Mouse (Mus musculus) heart, postnatal 10 days (tissue): Measurements from ENCODE around the gene Nudt3. TPM values are rescaled to one million over a fixed set of nuclear protein-coding genes. Genes with fewer than 3 reads are reported as not detected.
"Not testable (repeated sequence)": the region's sequence is repeated elsewhere in the genome, so short reads cannot be mapped to it uniquely, and the experiment has no call there.

Experiments
- DNase-seq, 2 experiments: peaks; one replicate each; pipeline ENCODE4 v3.0.0; 2021
- intact Hi-C: fragments of 180-260 bp; cut with DNase I; formaldehyde crosslinking; loops from one replicate; pipeline ENCODE4 v1.15.1; 2025
- total RNA-seq, 2 experiments: library from RNA; stranded (reverse); gene quantifications; 2 replicates each; pipeline ENCODE4 v1.2.3; 2021

Nudt3 gene
- total RNA-seq = 100 to 1,000 TPM; 380 to 410 TPM

- DNase-seq = peak; percentile 93 to 94
- intact Hi-C loops = loop anchor here (5.0 kb wide), 1 partner anchor 36 kb away; no protein-coding TSS in a partner anchor
These were observed at the start of gene Nudt3 for GRCm38 (mm10) chr17:27623360-27624326. Gene Nudt3, minus strand, starts transcription at chr17:27623495.

- no peak for DNase-seq
- intact Hi-C loops = no loop called here
These were observed 48.4 kb upstream of the Nudt3 start for GRCm38 (mm10) chr17:27671720-27672119.

GRCm38 (mm10) chr17:27658767-27659166 lies 35.5 kb upstream of the Nudt3 start:
- no peak for DNase-seq
- intact Hi-C loops = no loop called here

GRCm38 (mm10) chr17:27657123-27657522 lies 33.8 kb upstream of the Nudt3 start:
- intact Hi-C loops = no loop called here
- DNase-seq = no peak

DNA sequence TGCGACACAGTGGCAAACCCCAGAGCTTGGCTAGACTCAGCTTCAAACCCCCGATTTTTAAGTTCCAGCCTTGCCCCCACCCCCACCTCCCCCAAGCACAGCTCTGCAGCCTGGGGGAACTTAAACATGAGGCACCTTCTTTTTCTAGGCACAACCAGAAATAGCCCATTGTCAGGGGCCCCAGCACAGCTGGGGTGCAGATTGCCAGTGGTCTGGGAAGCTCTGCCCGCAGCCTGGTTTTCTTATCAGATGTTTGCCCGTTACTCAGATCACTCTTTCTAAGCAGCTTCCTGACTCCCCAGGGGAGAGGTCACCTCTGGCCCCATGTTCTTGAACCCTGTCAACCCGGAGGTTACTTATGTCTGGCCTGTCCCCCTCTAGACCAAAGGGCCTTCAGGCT lies 33.1 kb upstream of the Nudt3 start:
- intact Hi-C loops = no loop called here

GRCm38 (mm10) chr17:27656011-27656399 lies 32.7 kb upstream of the Nudt3 start:
- DNase-seq = no peak
- intact Hi-C loops = no loop called here

More for the DNA sequence above, 33.1 kb upstream of the Nudt3 start:
- no peak for DNase-seq

DNA sequence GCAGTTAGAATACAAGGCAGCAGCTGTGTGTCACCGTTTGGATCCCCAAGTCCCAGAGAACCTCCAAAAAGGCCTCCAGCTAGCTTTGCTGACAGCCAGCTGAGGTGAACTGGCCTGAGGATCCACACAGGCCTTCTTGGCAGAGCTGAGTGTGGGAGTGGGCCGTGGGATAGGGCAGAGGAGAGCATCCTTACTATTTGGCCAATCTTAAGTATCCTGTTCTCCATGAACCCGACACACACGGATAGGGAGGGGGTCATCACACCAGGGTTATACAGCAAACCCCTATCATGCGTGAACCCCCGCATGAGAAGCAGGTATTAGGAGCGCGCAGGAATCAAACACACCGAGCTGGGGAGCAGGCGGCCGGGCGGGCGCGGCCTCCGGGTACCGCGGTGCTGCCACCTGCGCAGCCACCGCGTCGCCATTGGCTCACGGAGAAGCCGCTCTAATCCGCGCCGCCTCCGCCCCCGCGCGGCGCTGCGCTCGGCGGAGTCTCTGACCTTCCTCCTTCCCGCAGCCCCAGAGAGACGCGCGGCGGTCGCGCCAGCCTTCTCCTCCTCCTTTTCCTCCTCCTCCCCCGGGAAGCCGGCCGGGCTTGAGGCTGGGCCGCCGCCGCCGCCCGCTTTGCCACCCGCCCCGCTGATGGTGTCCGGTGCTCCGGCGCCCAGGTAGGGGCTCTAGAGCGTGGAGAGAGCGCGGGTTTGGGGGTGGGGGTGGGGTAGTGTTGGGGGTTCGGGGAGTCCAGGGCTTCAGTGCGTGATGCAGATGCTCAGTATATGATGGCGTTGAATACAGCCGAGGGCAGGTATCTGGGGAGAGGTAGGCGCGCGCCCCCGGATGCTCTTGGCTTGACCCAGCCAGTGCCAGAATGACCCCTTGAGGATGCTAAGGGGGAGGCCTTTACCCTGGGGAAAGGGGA lies 32.1 kb upstream of the Nudt3 start, which contains the start of gene Pacsin1:
Gene Pacsin1, plus strand, starts transcription at position 421 of the 922 bp plus-strand sequence.
- intact Hi-C loops = no loop called here
- peak in 1 of 2 experiments; percentile 32 for DNase-seq

DNA sequence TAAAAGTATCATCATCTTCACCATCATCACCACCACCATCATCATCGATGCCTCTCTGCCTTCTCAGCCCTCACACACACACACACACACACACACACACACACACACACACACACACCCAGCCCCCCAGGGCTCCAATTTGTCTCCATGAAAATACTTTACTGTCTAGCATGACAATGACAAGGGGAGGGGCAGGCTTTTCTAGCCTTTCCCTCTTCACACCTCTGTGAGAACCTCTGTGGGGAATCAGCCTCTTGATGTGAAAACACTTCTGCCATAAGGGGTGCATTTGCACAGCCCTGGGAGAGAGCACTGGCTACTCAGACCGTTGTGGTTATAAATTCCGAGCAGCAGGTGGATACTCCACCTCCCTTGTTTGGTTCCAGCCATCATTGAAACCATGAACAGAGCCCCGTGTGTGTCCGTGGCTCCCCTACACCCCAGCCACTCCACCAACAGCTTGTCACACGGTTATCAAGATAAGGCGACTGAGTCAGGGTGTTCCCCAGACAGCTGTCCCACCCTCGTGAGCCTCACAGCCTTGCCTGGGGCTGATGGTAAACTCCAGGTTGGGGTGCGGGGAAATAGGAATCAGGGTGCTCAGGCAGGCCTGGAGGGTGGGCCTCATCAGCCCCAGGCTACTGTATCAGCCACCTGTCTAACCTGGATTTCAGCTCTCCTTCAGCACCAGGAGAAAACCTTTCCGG lies 30.1 kb upstream of the Nudt3 start:
- no peak for DNase-seq
- intact Hi-C loops = no loop called here

GRCm38 (mm10) chr17:27652046-27652790 lies 28.9 kb upstream of the Nudt3 start:
- no peak for DNase-seq
- intact Hi-C loops = no loop called here

- DNase-seq = no peak
- intact Hi-C loops = loop anchor here (2.0 kb wide), 1 partner anchor 110 kb away; no protein-coding TSS in a partner anchor
These were observed 27.3 kb upstream of the Nudt3 start for GRCm38 (mm10) chr17:27650586-27650985.

- intact Hi-C loops = loop anchor here (2.0 kb wide), 1 partner anchor 111 kb away; no protein-coding TSS in a partner anchor
- DNase-seq = peak; percentile 41 to 60
These were observed 26.9 kb upstream of the Nudt3 start for GRCm38 (mm10) chr17:27650160-27650559.

DNA sequence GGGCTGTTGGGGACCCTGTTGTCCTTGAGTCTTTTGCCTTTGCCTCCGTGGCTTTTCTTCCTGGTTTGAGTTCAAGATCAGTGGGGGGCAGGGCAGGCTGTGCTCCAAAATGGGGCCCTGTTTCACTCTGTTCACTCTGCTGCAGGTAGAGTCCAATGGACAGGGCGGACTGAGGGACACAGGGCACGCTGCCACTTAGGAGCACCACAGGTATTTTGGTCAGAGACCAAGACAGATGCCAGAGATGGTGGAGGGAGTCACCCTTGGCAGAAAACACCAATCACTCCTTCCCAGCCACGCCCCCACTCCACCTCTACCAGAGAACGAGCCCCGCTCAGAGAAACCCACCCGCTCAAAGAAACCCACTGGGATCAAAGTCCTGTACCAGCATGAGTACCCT lies 22.5 kb upstream of the Nudt3 start:
- intact Hi-C loops = no loop called here
- DNase-seq = no peak

DNA sequence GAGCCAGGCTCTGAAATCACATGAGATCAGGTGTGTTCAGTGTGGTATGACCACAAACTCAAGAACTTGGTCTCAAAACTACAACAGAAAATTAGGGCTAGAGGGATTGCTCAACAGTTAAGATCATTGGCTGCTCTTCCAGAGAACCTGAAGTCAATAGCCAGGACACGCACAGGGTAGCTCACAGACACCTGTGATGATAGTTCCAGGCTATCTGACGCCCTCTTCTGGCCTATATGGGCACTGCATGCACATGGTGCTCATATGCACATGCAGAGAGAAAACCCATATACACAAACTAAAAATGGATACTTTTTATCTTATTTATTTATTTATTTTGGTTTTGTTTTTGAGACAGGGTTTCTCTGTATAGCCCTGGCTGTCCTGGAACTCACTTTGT lies 21.3 kb upstream of the Nudt3 start:
- intact Hi-C loops = no loop called here
- no peak for DNase-seq

GRCm38 (mm10) chr17:27643756-27644155 lies 20.5 kb upstream of the Nudt3 start:
- no peak for DNase-seq
- intact Hi-C loops = no loop called here

DNA sequence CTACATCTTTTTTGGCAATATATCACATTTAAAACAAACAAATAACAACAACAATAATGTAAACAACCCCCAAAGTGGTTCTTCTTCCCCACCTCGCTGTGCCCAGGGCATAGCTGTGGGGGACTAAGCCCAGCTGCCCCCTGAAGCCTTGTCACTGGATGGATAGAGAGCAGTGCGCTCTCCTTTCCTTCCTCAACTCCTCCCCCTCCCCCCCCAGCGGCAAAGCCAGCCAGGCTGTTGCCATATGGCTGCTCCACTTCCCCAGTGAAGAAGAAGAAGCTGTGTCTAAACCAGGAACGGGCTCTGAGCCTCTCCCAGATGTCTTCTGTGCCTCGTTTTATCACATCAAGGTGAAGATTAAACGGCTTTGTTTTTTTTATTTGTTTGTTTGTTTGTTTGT lies 19.8 kb upstream of the Nudt3 start:
- DNase-seq = no peak
- intact Hi-C loops = no loop called here

DNA sequence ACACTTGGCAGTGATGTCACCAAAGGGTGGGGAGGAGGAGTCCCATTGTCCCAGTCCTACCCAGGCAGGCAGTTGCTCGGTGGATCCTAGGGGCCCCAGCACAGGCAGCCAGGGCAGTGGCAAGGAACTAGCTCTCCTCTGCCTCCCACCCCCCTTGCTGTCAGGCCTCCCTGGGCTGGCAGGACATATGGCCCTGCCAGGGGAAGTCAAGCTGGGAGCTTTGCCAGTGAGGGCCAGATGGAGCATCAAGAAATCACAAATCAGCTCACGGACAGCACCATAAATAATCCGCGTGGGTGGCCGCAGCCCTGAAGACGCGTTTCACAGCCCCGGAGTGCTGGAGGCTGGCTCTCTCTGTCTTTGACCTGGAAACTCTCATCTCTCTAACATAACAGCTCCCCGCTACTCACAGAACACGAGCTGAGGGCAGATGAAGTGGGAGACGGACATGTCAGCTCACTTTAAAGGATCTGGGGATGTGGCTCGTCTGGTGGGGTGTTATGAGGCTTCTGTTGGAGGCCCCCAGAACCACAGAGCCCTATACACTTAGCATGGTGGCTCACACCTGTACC lies 19.3 kb upstream of the Nudt3 start:
- no peak for DNase-seq
- intact Hi-C loops = no loop called here

DNA sequence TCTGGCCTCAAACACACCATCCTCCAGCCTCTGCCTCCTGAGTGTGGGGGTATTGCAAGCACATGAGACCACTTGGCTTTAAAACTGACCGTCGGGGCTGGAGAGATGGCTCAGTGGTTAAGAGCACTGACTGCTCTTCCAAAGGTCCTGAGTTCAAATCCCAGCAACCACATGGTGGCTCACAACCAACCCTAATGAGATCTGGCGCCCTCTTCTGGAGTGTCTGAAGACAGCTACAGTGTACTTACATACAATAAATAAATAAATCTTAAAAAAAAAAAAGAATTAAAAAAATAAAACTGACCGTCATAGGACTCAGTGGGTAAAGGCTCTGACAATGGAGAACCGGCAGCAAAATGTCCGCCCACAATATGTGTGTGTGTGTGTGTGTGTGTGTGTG lies 16.6 kb upstream of the Nudt3 start:
- intact Hi-C loops = not testable (repeated sequence)

GRCm38 (mm10) chr17:27638921-27639332 lies 15.6 kb upstream of the Nudt3 start:
- intact Hi-C loops = no loop called here
- DNase-seq = no peak

More for the DNA sequence above, 16.6 kb upstream of the Nudt3 start:
- DNase-seq = not testable (repeated sequence)

GRCm38 (mm10) chr17:27637333-27637732 lies 14.0 kb upstream of the Nudt3 start:
- no peak for DNase-seq
- intact Hi-C loops = no loop called here
